Mouse (Mus musculus) small intestine, adult 2 months (tissue): ENCODE measurements around the gene Ece1. TPM values are rescaled to one million over a fixed set of nuclear protein-coding genes. Genes with fewer than 3 reads are reported as not detected.
"Not testable (repeated sequence)": the region's sequence is repeated elsewhere in the genome, so short reads cannot be mapped to it uniquely, and the experiment has no call there.

Experiments used
- H3K27ac ChIP-seq: fragments of 200-500 bp; 2 replicates; pipeline ENCODE4 v1.5.1; 2012; ENCODE audit warnings: low read depth, low read length, control low read depth, inconsistent platforms; ENCODE audit not compliant: insufficient read depth
- H3K27me3 ChIP-seq: fragments of 200-500 bp; 2 replicates; pipeline ENCODE4 v1.6.1; 2012; ENCODE audit warnings: mild to moderate bottlenecking, moderate library complexity, low read length, inconsistent platforms; ENCODE audit not compliant: control insufficient read depth, insufficient read depth
- H3K36me3 ChIP-seq: fragments of 200-500 bp; 2 replicates; pipeline ENCODE4 v1.6.1; 2012; ENCODE audit warnings: mild to moderate bottlenecking, low read length, control low read depth, inconsistent platforms; ENCODE audit not compliant: control insufficient read depth, insufficient read depth
- H3K4me1 ChIP-seq: fragments of 200-500 bp; 2 replicates; pipeline ENCODE4 v1.6.1; 2012; ENCODE audit warnings: low read length, inconsistent platforms, mixed read lengths; ENCODE audit not compliant: control insufficient read depth, insufficient read depth, insufficient read length
- H3K4me3 ChIP-seq: fragments of 200-500 bp; 2 replicates; pipeline ENCODE4 v1.5.1; 2012; ENCODE audit warnings: low read depth, mild to moderate bottlenecking, control low read depth, inconsistent platforms, low read length, moderate library complexity
- CTCF ChIP-seq: fragments of 200-500 bp; IDR thresholded peaks from 2 replicates; pipeline ENCODE4 v1.5.1; 2012; ENCODE audit warnings: low read depth, mild to moderate bottlenecking, control low read depth, inconsistent platforms, low read length, moderate library complexity, mixed read lengths; ENCODE audit not compliant: insufficient replicate concordance, insufficient read length; ENCODE audit errors: extremely low read depth
- POLR2A ChIP-seq: fragments of 200-500 bp; IDR thresholded peaks from 2 replicates; pipeline ENCODE4 v1.6.1; 2012; ENCODE audit warnings: low read depth, mild to moderate bottlenecking, control low read depth, inconsistent platforms, low read length, moderate library complexity
- WGBS: fragments of 180-500 bp; shearing (Covaris S2); methylation state at CpG from one replicate; pipeline ENCODE4 v1.1.7; 2018; 5-methylcytosine and 5-hydroxymethylcytosine counted together
- polyA plus RNA-seq: library from polyadenylated mRNA; depleted of rRNA; stranded (reverse); fragments of >200 nt; gene quantifications from 2 replicates; pipeline ENCODE4 v1.2.3, GENCODE M21; 2012

Gene Ece1
- polyA plus RNA-seq, 1 experiment = 37.7 TPM

DNA sequence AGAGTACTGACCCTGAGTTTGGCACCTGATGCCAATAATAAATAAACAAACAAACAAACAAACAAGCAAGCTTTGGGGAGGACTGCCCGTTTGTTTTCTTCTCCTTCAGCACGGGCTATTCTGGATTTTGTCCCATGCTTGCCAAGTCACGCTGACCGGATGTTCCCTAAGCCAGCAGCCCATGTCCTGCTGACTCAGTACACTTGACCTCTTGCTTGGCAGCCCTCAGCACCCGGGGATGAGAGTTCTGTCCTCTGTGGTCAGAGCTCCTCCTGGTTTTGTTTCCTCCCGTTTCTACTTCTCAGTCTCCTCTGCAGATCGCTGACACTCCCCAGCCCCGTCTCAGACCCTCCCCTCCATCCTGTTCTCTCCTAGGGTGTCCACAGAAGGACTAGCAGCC, 24.2 kb upstream of the Ece1 start:
- WGBS = 54% methylated on average over 8 of the region's 8 CpGs
- no peak overlapping the region for H3K27ac ChIP-seq
- TF ChIP-seq POLR2A (no peak), CTCF (no peak)

DNA sequence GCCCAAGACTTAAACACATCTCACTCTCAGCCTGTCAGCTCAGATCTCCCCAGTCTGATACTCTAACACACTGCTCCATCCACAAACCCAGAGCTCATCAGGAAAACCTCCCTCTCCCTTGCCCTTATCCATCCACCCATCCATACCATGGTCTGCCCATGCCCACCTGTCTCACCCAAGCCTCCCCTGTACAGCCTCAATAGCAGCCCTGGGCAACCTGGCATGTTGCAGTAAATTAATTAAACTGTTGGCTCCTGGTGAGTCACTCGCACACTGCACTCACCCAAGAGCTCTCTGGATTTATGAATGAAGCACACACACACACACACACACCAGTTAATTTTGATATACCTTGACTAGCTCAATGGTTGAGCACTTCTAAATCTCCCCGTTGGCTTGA, 23.2 kb upstream of the Ece1 start:
- Histone ChIP-seq H3K36me3 (no peaks in the 10 kb centered on the region), H3K27ac (no peak overlapping the region), H3K27me3 (no peaks in the 10 kb centered on the region; the same call in 1 of the 2 replicates), H3K4me1 (peaks cover 4% of the 10 kb centered on the region), H3K4me3 (no peak overlapping the region)
- WGBS = 86% methylated on average over 2 of the region's 2 CpGs
- TF ChIP-seq CTCF (no peak), POLR2A (no peak)

More for the DNA sequence above, 24.2 kb upstream of the Ece1 start:
- Histone ChIP-seq H3K4me3 (no peak overlapping the region), H3K27me3 (no peaks in the 10 kb centered on the region; the same call in 1 of the 2 replicates), H3K36me3 (no peaks in the 10 kb centered on the region), H3K4me1 (peaks cover 4% of the 10 kb centered on the region)

DNA sequence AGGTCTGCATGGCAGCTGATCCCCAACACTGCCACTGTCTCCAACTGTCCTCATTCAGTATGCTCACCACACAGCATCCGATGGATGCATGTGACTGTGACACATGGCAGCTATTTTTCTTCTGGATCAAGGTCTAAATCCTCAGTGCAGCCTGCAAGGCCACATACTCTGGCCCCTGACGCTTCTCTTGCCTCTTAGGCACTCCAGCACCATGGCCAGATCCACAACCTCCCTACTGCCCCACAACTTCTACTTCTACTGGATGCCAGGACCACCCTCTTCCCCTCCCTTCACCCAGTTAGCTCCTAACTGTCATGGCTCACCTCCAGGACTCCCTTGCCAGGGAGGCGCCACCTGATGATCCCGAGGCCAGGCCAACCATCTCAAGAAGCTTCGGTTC, 22.6 kb upstream of the Ece1 start:
- Histone ChIP-seq H3K36me3 (no peaks in the 10 kb centered on the region), H3K4me3 (no peak overlapping the region), H3K27me3 (no peaks in the 10 kb centered on the region; the same call in 1 of the 2 replicates), H3K4me1 (peaks cover 4% of the 10 kb centered on the region), H3K27ac (no peak overlapping the region)
- 78% methylated on average over 5 of the region's 5 CpGs for WGBS
- TF ChIP-seq CTCF (no peak), POLR2A (no peak)

DNA sequence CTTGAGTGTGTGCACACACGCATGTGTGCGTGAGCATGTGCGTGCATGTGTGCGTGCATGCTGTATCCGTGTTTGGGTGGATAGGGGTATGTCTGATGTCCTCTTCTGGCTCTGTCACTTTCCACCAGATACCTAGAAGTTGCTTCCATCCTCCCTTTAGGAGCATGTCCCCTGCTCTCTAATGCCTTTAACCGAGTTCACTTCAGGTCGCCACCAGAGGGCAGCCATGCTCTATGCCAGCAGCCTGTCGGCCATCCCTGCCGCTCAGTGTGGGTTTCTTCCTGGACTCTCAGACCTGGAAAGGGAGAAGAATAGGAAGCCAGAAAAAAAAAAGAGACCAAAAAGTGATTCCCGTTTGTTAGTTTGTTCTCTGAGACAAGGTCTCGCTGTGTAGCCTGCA, 17.4 kb upstream of the Ece1 start:
- H3K4me1 ChIP-seq = no peaks in the 10 kb centered on the region
- WGBS = 20% methylated on average over 11 of the region's 11 CpGs
- TF ChIP-seq CTCF (peak; percentile 94), POLR2A (no peak)

DNA sequence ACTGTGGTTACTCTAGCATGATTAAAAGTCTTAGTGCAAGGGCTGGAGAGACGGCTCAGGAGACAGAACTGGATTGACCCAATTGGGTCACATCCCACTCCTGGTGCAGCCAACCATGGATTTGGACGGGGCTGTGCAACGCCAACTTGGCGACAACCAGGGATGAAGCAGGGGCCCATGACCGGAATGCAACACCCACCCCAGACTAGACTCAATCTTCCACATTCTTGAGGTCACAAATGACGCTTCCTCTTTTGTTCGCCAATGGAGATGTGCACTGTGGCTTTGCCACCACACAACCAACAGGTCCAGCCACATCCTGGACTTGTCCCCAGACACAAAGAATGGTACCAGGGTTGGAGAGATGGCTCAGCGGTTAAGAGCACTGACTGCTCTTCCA, 14.4 kb upstream of the Ece1 start:
- H3K36me3 ChIP-seq, H3K4me3 ChIP-seq, H3K27ac ChIP-seq, H3K4me1 ChIP-seq, H3K27me3 ChIP-seq: not testable (repeated sequence)
- 78% methylated on average over 8 of the region's 8 CpGs for WGBS

More for the DNA sequence above, 17.4 kb upstream of the Ece1 start:
- no peak overlapping the region for H3K4me3 ChIP-seq
- no peaks in the 10 kb centered on the region for H3K27me3 ChIP-seq
- H3K36me3 ChIP-seq = no peaks in the 10 kb centered on the region
- no peak overlapping the region for H3K27ac ChIP-seq

DNA sequence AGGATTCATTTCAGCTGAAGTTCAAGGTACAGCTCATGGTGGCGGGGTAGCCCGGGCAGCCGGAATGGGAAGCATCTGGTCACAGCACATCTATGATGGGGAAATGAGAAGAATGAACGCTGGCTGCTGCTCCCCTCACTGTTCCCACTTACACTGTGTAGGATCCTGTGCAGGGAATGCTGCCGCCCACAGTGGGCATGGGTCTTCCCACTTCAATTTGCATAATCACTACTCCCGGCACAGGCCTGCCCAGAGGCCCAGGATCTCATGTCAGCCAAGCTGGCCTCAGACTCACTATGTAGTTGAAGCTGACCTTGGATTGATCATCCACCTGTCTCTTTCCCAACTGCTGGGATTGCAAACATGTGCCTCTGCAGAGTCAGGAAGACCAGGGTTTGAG, 11.9 kb upstream of the Ece1 start:
- Histone ChIP-seq H3K36me3 (no peaks in the 10 kb centered on the region), H3K27me3 (no peaks in the 10 kb centered on the region), H3K4me3 (no peak overlapping the region), H3K4me1 (peaks cover 18% of the 10 kb centered on the region; the same call in 1 of the 2 replicates), H3K27ac (no peak overlapping the region)
- TF ChIP-seq POLR2A = no peak
- TF ChIP-seq CTCF = no peak
- WGBS = 88% methylated on average over 6 of the region's 6 CpGs

DNA sequence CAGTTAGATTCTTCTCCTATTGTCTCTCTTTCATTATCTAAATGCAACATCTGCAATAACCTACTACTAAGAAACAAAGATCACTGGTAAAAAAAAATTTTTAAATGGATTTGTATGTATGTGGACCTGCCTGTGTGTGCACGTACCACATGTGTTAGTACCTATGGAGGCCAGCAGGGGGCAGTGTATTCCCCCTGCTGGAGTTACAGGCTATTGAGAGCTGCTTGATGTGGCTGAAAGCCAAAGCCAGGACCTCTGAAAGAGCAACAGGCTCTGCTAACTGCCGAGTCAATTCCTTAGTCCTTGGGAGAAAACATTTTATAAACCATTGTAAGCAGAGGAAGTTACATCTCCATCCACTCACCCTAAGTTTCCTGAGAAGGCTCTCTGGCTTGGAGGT, 10.6 kb upstream of the Ece1 start:
- Histone ChIP-seq H3K36me3 (no peaks in the 10 kb centered on the region), H3K27me3 (no peaks in the 10 kb centered on the region), H3K4me3 (no peak overlapping the region), H3K4me1 (peaks cover 29% of the 10 kb centered on the region), H3K27ac (no peak overlapping the region)
- peak; percentile 88; the same call in 1 of the 2 replicates for TF ChIP-seq CTCF
- no peak for TF ChIP-seq POLR2A
- 38% methylated on average over 2 of the region's 2 CpGs for WGBS

DNA sequence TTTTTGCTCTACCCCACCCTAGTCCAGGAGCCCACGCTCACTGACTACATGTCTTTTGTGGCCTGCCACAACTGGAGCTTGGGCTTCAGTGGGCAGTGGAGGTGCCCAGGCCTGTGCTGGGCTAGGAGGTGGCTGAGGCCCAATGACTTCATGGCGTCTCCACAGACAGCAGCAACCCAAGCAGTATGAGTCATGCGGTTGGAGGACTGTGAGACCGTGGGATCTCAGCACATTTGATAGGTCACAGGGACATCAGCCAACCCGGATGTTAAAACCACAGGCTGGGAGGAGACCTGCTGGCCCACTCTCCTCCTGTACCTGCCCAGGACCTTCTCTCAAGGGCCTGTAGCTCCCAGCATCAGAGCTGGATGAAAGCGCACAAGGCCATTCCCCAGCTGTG, 8.2 kb upstream of the Ece1 start:
- H3K27me3 ChIP-seq = no peaks in the 10 kb centered on the region
- no peak overlapping the region for H3K27ac ChIP-seq
- TF ChIP-seq CTCF = no peak
- no peak for TF ChIP-seq POLR2A
- no peak overlapping the region for H3K4me3 ChIP-seq
- H3K4me1 ChIP-seq = peaks cover 40% of the 10 kb centered on the region
- 53% methylated on average over 6 of the region's 6 CpGs for WGBS
- H3K36me3 ChIP-seq = no peaks in the 10 kb centered on the region
